In the genomic region with DNA sequence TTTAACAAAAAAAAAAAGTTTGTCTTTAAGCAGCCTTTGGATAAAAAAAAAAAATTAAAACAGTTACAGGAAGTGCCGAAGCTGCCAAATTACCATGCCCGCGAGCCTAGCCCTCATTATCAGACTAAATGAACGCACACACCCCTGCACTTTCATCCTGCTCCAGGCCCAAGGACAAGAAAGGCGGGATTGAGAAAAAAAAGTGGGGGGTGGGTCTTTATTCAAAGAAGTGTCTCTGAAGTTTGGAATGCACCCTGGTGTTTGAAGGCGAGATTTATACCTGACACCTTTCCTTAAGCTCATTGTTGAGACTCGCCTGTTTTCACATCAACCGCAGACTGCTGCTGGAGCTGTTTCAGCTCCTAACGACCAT, we compare ENCODE assay signal across 8 mouse cellular contexts. TPM values are rescaled to one million over a fixed set of nuclear protein-coding genes. Genes with fewer than 3 reads are reported as not detected.
A peak's percentile ranks its signal among the peaks of the same experiment; 100 is the strongest.
DNase-seq lines count a peak whose midpoint lies in the region; ATAC-seq and TF ChIP-seq lines count a peak whose summit lies in the region.
"Had no signal": no experiment of that assay in that cellular context is flagged by ENCODE, and none has a peak within 500 bp of the region (broad histone marks: within the 10 kb centered on the region; RNA-seq: fewer than 3 reads in every experiment).

No protein-coding gene starts in this region.

- 4% methylated on average over 9 of the region's 9 CpGs for WGBS in liver, postnatal 0 days (ENCODE audit: insufficient replicate concordance)
- WGBS in forebrain, embryonic 12.5 days, result 2% methylated on average over 9 of the region's 9 CpGs

- H3K4me2 ChIP-seq in liver, postnatal 0 days (ENCODE audit: low read depth, low read length), result peak overlapping the region; percentile 22; the same call in 1 of the 2 replicates
- peak overlapping the region; percentile 39 for H3K4me2 ChIP-seq in forebrain, embryonic 12.5 days

- H3K4me1 ChIP-seq in liver, postnatal 0 days (ENCODE audit: insufficient read depth), result no peaks in the 10 kb centered on the region; the same call in 1 of the 2 replicates
- peaks cover 28% of the 10 kb centered on the region for H3K4me1 ChIP-seq in forebrain, embryonic 12.5 days

- peaks cover 9% of the 10 kb centered on the region; the same call in 1 of the 2 replicates for H3K27me3 ChIP-seq in liver, postnatal 0 days (ENCODE audit: insufficient read depth, low read length)
- peaks cover 61% of the 10 kb centered on the region for H3K27me3 ChIP-seq in forebrain, embryonic 12.5 days
- H3K27me3 ChIP-seq: Patski had no signal

- no peak overlapping the region for H3K4me3 ChIP-seq in liver, postnatal 0 days (ENCODE audit: low read depth, low read length)
- H3K4me3 ChIP-seq in forebrain, embryonic 12.5 days (replicated peaks), result no peak overlapping the region

- H3K36me3 ChIP-seq in liver, postnatal 0 days (replicated peaks; ENCODE audit: insufficient read depth, low read length), result no peaks in the 10 kb centered on the region
- H3K36me3 ChIP-seq in forebrain, embryonic 12.5 days (replicated peaks), result no peaks in the 10 kb centered on the region

- DNase-seq in liver, postnatal 0 days, result no peak
- no peak for DNase-seq in liver
- DNase-seq in hindlimb bud, embryonic 11.5 days (ENCODE audit: extremely low spot score, low read depth, low spot score), result peak; percentile 50
- peak; percentile 67 for DNase-seq in retina, postnatal 1 day
- DNase-seq in B cell, adult 2 months, result no peak
- DNase-seq in ovary, postnatal 14 days (ENCODE audit: low spot score), result no peak

- H3K9ac ChIP-seq in liver, postnatal 0 days (replicated peaks), result no peak overlapping the region
- H3K9ac ChIP-seq in forebrain, embryonic 12.5 days, result peak overlapping the region; percentile 38; the same call in 1 of the 2 replicates

- no peak for TF ChIP-seq CTCF in liver, postnatal 0 days (IDR thresholded peaks at IDR 0.05; ENCODE audit: low read depth)

- no peaks in the 10 kb centered on the region for H3K9me3 ChIP-seq in liver, postnatal 0 days (ENCODE audit: low read length)
- peaks cover 2% of the 10 kb centered on the region; the same call in 1 of the 2 replicates for H3K9me3 ChIP-seq in forebrain, embryonic 12.5 days

- TF ChIP-seq EP300 in liver, postnatal 0 days (IDR thresholded peaks at IDR 0.05; ENCODE audit: low read depth), result no peak

- no peak overlapping the region for H3K27ac ChIP-seq in liver, postnatal 0 days (ENCODE audit: low read depth)
- H3K27ac ChIP-seq in forebrain, embryonic 12.5 days, result peak overlapping the region; percentile 50

- ATAC-seq in liver, postnatal 0 days, result no peak
- ATAC-seq in forebrain, embryonic 12.5 days (ENCODE audit: low FRiP score), result peak; percentile 77; the same call in 1 of the 2 replicates

RNA-seq across cellular contexts. Expression of a gene that starts 23.4 kb away (rescaled TPM):
- polyA plus RNA-seq in liver, postnatal 0 days (2015; fragmentation: Nextera tagmentation; extraction: Ambion mirVana), result 0.04 TPM in 1 of 2 replicates, not detected in the other
- 0.83 and 0.93 TPM in 2 replicates for polyA plus RNA-seq in forebrain, embryonic 12.5 days (2016; fragmentation: Nextera tagmentation; extraction: Ambion mirVana)

Comparison
In these comparisons a context has a peak if more than half of its experiments do, and no peak if none do; other contexts are left out.
1. DNase-seq: peak in hindlimb bud, embryonic 11.5 days (single experiment) and retina, postnatal 1 day (single experiment); none in liver, postnatal 0 days (single experiment), liver (single experiment), B cell, adult 2 months (0 of 2) and ovary, postnatal 14 days (single experiment).